Mouse (Mus musculus): Measurements from ENCODE around the gene Chst5.

DNA sequence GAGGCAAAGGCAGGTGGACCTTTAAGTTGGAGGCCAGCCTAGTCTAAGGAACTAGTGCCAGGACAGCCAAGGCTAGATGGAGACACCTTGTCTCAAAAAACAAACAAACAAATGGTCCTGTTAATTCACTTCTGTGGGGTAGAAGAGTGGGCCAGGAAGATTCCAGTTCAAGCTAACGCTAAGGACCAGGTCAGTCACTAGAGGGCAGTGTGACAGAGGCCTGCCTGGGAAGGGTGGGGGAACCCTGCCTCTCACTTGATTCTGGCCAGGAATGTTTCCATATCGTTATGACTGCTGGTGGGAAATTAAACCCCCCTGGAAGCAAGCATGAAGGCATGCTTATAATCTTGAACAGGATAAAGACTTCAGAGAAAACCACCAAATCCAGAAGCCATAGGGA is 28.7 kb downstream of the Chst5 start:
- TF ChIP-seq CTCF (IDR thresholded peaks at IDR 0.05; ENCODE audit: low read depth, low read length) (peak; percentile 72), TAL1 (conservative IDR thresholded peaks at IDR 0.05; ENCODE audit: low read depth, low read length) (no peak), GATA1 (IDR thresholded peaks at IDR 0.05; ENCODE audit: borderline replicate concordance, low read length) (no peak), POLR2AphosphoS5 (IDR thresholded peaks at IDR 0.05; ENCODE audit: insufficient replicate concordance, low read depth, low read length) (no peak), GATA2 (IDR thresholded peaks at IDR 0.05; ENCODE audit: borderline replicate concordance, low read depth, low read length) (no peak)
